Mouse (Mus musculus) layer of hippocampus, postnatal 25 days (tissue): ENCODE data around the gene Tbc1d24. TPM values are rescaled to one million over a fixed set of nuclear protein-coding genes. Genes with fewer than 3 reads are reported as not detected.

Experiments used
- DNase-seq, 2 experiments: peaks; one replicate each; pipeline ENCODE4 v3.0.0; 2022; ENCODE audit warnings: mixed read lengths in 2 of 2, low spot score in 1 of 2; ENCODE audit errors: extremely low spot score in 1 of 2
- total RNA-seq, 2 experiments: library from RNA; stranded (reverse); gene quantifications; 2 replicates each; pipeline ENCODE4 v1.2.3; 2021

The Tbc1d24 gene
- total RNA-seq, 2 experiments from 2014 or later = 60.1 to 64.2 TPM

- no peak for DNase-seq
These were observed 12.5 kb downstream of the Tbc1d24 start for GRCm38 (mm10) chr17:24192848-24193247.

GRCm38 (mm10) chr17:24191481-24191880 is 13.9 kb downstream of the Tbc1d24 start:
- DNase-seq = no peak

- no peak for DNase-seq
These were observed 14.4 kb downstream of the Tbc1d24 start for GRCm38 (mm10) chr17:24190934-24191333.

GRCm38 (mm10) chr17:24174259-24174658 is 31.1 kb downstream of the Tbc1d24 start:
- no peak for DNase-seq

GRCm38 (mm10) chr17:24173423-24173822 is 31.9 kb downstream of the Tbc1d24 start:
- DNase-seq = peak in 1 of 2 experiments; percentile 66

GRCm38 (mm10) chr17:24171738-24172137 is 33.6 kb downstream of the Tbc1d24 start:
- DNase-seq = no peak

GRCm38 (mm10) chr17:24170729-24171128 is 34.6 kb downstream of the Tbc1d24 start:
- no peak for DNase-seq

- DNase-seq = no peak
These were observed 35.2 kb downstream of the Tbc1d24 start for GRCm38 (mm10) chr17:24170125-24170524.

- DNase-seq = peak; percentile 92 to 99
These were observed 35.9 kb downstream of the Tbc1d24 start, which contains the start of gene Atp6v0c for GRCm38 (mm10) chr17:24169317-24170065. Atp6v0c (minus strand) TSS chr17:24169702.

GRCm38 (mm10) chr17:24168590-24169277 is 36.6 kb downstream of the Tbc1d24 start:
- peak in 1 of 2 experiments; percentile 65 for DNase-seq

GRCm38 (mm10) chr17:24167891-24168505 is 37.4 kb downstream of the Tbc1d24 start:
- no peak for DNase-seq

GRCm38 (mm10) chr17:24167120-24167519 is 38.2 kb downstream of the Tbc1d24 start:
- DNase-seq = no peak

GRCm38 (mm10) chr17:24164566-24165259 is 40.6 kb downstream of the Tbc1d24 start:
- no peak for DNase-seq

GRCm38 (mm10) chr17:24163176-24163962 is 42.0 kb downstream of the Tbc1d24 start, which contains the start of gene Amdhd2:
Amdhd2 (minus strand) TSS chr17:24163766.
- peak; percentile 97 to 98 for DNase-seq

- no peak for DNase-seq
These were observed 42.7 kb downstream of the Tbc1d24 start for GRCm38 (mm10) chr17:24162584-24163175.

- no peak for DNase-seq
These were observed 43.9 kb downstream of the Tbc1d24 start for GRCm38 (mm10) chr17:24161466-24161865.

- no peak for DNase-seq
These were observed 47.8 kb downstream of the Tbc1d24 start for GRCm38 (mm10) chr17:24157526-24157925.

GRCm38 (mm10) chr17:24157121-24157520 is 48.2 kb downstream of the Tbc1d24 start:
- no peak for DNase-seq

GRCm38 (mm10) chr17:24156394-24156793 is 49.0 kb downstream of the Tbc1d24 start:
- DNase-seq = no peak
